Mouse (Mus musculus): ENCODE measurements around the gene Tcf3. TPM values are rescaled to one million over a fixed set of nuclear protein-coding genes. Genes with fewer than 3 reads are reported as not detected.

Gene Tcf3
- total RNA-seq, 2 experiments from 2014 or later: 11.1 to 13.8 TPM

Small RNAs within 50 kb of the gene (microRNA-seq; reads per million reads assigned to microRNA genes)
- gene Gm22721 (ENCODE audit: borderline replicate concordance in 2 of 2): 0 reads per million in 2 experiments

Other genes with a start within 250 kb of the Tcf3 start
- gene Mum1, start 207.2 kb downstream of the Tcf3 start, total RNA-seq (2021): 10 to 100 TPM; 14.5 to 14.8 TPM
- 100 to 1,000 TPM; 508 to 524 TPM for gene Ndufs7, start 184.5 kb downstream of the Tcf3 start, total RNA-seq (2021)
- 10 to 100 TPM; 50.9 to 53.1 TPM for gene Gamt, start 172.6 kb downstream of the Tcf3 start, total RNA-seq (2021)
- gene Dazap1, start 172.2 kb downstream of the Tcf3 start, total RNA-seq (2021): 10 to 100 TPM; 40.1 to 43.6 TPM
- gene Rps15, start 141.2 kb downstream of the Tcf3 start, total RNA-seq (2021): 100 to 1,000 TPM; 575 to 593 TPM
- gene Apc2, start 137.7 kb downstream of the Tcf3 start, total RNA-seq (2021): under 1 TPM; 0.59 to 0.82 TPM
- 1 to 10 TPM; 6.5 to 7.0 TPM for gene 2310011J03Rik, start 113.1 kb downstream of the Tcf3 start, total RNA-seq (2021)
- 1 to 10 TPM in 1 of 2 experiments, under 1 TPM in 1; 0.84 to 1.1 TPM for gene Pcsk4, start 104.1 kb downstream of the Tcf3 start, total RNA-seq (2021)
- gene Reep6, start 103.7 kb downstream of the Tcf3 start, total RNA-seq (2021): 1 to 10 TPM; 1.1 to 2.8 TPM
- gene Adamtsl5, start 85.2 kb downstream of the Tcf3 start, total RNA-seq (2021): 10 to 100 TPM; 38.8 to 70.8 TPM
- under 1 TPM; 0.13 TPM for gene Plk5, start 77.2 kb downstream of the Tcf3 start, total RNA-seq (2021)
- gene Mex3d, start 46.0 kb downstream of the Tcf3 start, total RNA-seq (2021): 1 to 10 TPM; 3.9 to 4.3 TPM
- 10 to 100 TPM; 78.7 to 93.6 TPM for gene Mbd3, start 34.1 kb downstream of the Tcf3 start, total RNA-seq (2021)
- 100 to 1,000 TPM; 913 to 952 TPM for gene Uqcr11, start 26.8 kb downstream of the Tcf3 start, total RNA-seq (2021)
- not detected for gene Onecut3, start 61.2 kb upstream of the Tcf3 start, total RNA-seq (2021)
- not detected for gene Atp8b3, start 105.5 kb upstream of the Tcf3 start, total RNA-seq (2021)
- 1 to 10 TPM; 8.4 to 9.3 TPM for gene Rexo1, start 127.9 kb upstream of the Tcf3 start, total RNA-seq (2021)
- 1 to 10 TPM; 1.2 to 2.0 TPM for gene Klf16, start 143.7 kb upstream of the Tcf3 start, total RNA-seq (2021)
- gene Abhd17a, start 156.7 kb upstream of the Tcf3 start, total RNA-seq (2021): 10 to 100 TPM; 53.8 to 58.8 TPM
- 10 to 100 TPM; 14.3 to 18.4 TPM for gene Scamp4, start 169.2 kb upstream of the Tcf3 start, total RNA-seq (2021)
- 1 to 10 TPM in 1 of 2 experiments, under 1 TPM in 1; 0.92 to 1.2 TPM for gene Adat3, start 169.2 kb upstream of the Tcf3 start, total RNA-seq (2021)
- under 1 TPM; 0.21 to 0.33 TPM for gene Gm49322, start 172.4 kb upstream of the Tcf3 start, total RNA-seq (2021)
- gene Csnk1g2, start 189.2 kb upstream of the Tcf3 start, total RNA-seq (2021): 10 to 100 TPM; 85.8 to 99.9 TPM
- 10 to 100 TPM; 30.5 to 31.4 TPM for gene Btbd2, start 223.4 kb upstream of the Tcf3 start, total RNA-seq (2021)
- 100 to 1,000 TPM; 243 to 270 TPM for gene Mknk2, start 244.5 kb upstream of the Tcf3 start, total RNA-seq (2021)